Mouse (Mus musculus) cerebellum, postnatal 10 days (tissue): ENCODE data around the gene Frs3.

ENCODE experiments used
- DNase-seq, 2 experiments: peaks; one replicate each; pipeline ENCODE4 v3.0.0; 2021; ENCODE audit warnings: mixed read lengths in 2 of 2

Frs3 gene

DNA sequence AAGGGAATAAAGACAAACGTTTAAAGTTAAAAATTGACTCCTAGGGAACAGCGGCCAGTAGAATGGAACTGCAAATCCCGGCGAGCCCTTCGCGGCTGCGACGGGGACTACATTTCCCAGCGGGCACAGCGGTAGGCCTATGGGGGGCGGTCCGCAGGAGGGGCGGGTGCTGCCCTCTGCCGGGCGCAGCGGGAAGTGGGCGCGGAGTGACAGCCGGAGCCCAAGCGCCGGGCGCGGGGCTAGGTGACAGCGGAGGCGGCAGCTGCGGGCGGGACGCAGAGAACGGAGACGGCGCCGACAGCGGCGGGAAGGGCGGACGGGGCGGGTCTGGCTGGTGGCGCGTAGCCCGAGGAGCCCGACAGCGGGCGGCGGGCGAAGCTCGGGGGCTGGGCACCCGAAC lies 48.0 kb downstream of the Frs3 start, which contains the start of gene Tfeb:
Gene Tfeb (plus strand): TSS at position 175 of the 400 bp plus-strand sequence.
- DNase-seq = peak; percentile 99 to 100

DNA sequence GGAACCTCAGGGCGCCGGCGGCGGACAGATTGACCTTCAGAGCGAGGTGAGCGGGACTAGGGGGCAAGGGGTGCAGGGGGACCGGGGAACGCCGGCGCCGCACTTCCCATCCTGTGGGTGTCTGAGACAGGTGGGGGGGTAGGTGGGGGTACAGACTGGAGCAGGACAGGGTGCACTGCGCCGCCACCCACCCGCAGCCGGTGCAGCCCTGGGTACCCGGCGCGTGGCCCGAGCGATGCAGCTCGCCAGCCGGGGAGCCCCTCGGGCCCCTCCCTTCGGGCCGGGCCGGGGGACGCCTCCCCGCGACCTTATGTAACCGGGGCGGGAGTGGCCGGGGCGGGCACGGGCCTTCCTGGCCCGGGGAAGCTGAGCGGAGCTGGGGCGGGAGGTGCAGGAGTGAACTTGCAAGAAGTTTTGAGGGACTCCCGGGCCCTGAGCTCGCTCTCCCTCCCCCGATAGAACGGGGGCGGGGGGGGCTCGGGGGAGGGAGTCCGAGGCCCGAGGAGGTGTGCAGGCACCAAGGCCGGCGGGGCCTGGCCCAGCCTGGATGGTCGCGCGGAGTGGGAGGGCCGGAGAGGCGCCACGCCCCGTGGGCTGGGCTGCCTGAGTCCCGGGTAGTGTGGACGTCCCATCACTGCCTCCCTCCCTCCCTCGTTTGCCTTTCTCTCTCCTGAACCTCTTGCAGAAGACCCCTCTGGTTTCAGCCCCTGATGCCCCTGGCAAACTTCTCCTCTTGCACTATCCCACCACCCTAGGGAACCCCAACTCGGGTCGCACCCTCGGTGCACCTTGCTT lies 48.6 kb downstream of the Frs3 start:
- DNase-seq = peak; percentile 73 to 82

DNA sequence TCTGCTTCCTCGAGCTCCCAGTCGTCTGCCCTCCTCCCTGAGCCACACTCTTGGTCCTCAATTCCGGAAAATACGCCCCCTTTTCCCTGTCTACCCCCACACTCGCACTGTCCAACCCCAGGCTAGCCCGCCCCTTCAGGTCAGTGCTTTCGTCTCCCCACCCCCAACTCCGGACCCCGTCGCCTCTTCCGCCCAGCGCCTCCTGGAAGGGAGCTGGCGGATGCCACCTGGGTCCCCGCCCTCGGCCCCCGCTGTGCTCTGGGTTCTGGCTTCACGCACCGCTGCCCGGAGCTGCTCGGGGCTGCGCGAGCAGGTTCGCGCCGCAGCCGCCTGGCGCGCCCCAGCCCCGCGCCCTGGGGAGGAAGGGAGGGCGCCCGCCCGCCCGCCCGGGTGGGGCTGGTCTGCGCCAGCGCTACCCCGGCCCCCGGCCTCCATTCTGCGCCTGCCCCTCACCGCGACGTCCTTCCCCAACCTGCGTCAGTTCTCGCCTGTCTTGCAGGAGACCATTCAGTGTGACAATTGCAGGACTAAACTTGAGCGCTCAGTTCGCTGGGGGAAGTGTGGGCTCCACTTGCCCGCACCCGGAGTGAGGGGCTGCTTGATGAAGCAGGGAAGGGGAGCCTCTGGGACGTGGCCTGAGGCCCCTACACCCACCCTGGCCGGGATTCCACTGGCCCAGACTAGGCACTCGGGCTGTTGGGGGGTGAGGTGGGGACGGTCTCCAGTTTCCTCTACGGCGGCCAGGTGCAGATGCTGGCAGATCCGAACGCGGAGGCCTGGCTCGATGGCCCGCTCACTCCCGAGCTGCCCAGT lies 49.4 kb downstream of the Frs3 start:
- DNase-seq = peak; percentile 65 to 74

DNA sequence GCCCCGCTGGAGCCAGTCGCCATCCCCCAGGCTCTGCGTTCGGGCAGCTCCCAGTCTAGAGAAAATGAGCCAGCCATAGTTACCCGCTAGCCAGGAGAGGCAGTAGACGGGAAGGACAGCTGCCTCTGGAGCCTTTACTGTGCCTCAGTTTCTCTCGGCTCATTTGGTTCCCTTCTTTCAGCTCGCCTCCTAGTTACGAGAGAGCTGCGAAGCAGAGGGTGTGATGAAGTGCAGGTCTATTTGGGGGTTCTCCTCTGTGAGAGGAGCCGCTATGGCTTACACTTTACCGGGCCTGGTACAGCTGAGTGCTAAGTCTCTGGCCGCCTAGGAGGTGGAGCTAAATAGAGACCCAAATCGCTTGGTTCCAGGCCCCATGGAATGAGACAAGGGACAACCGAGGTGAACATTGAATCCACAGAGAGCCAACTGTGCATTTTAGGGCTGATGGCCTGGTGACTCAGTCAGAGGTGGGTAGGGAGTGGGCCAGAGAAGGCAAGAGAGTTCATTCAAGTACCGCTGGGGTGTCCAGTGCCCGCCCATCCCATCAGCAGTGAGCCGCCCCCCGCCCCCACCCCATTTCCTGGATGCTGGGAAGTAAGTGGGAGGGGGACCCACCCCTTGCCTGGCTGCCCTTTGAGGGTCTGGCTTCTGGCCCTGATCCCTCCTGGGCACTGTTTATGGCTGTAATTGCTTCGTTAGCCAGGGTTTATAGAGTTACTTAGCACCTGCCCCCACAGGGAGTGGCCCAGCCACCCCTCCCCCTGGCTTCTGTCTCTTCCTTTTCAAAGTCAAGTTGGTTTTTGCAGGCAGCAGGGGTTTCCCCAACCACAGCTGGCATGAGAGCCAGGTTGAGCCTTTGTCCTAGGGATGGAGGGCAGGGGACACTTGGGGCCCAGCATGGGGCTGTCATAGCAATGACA lies 50.3 kb downstream of the Frs3 start:
- peak in 1 of 2 experiments; percentile 33 for DNase-seq

DNA sequence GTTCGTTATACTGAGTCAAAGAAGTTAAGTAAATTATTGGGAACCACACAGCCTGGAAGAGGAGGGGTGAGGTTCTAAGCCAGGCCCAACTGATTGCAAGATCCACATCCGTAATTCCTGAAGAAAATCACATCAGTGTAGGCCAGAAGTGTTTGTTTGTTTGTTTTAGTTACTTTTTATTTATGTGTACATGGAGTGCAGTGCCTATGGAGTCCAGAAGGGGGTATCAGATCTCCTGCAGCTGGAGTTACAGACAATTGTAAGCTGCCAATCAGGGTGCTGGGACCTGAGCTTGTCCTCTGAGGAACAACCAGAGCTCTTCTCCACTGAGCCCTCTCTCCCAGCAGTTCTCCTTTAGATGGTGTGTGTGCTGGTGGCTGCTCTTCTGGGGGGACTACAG lies 51.4 kb downstream of the Frs3 start:
- DNase-seq = no peak

DNA sequence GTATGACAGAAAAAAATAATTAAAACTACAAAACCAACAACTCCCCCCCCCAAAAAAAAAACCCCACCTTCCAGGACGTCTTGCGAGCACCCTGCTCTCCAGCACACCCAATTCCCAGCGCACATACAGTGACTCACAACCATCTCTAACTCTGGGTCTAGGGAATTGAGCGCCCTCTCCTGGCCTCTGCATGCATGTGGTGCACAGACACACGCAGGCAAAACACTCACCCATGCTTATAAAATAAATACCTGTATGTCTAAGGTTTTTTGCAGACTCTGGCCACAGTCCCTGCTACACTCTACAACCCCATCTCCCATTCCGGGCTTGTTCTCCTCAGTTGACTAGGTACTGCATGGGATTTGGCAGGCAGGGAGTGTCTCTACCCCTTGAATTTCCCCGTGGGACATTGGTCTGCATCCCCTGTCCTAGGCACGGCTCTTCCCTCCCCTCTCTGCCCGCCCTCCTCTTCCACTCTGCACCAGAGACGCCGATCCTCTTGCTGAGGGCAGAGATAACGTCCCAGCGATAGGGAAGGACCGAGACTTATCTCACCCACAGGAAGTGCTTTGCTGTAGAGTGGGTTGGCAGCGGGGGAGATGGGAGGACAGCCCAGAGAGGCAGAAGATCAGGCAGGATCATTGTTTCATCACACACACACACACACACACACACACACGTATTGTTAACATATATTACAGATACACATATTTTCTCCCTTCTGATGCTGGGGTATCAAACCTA lies 54.3 kb downstream of the Frs3 start:
- no peak for DNase-seq

DNA sequence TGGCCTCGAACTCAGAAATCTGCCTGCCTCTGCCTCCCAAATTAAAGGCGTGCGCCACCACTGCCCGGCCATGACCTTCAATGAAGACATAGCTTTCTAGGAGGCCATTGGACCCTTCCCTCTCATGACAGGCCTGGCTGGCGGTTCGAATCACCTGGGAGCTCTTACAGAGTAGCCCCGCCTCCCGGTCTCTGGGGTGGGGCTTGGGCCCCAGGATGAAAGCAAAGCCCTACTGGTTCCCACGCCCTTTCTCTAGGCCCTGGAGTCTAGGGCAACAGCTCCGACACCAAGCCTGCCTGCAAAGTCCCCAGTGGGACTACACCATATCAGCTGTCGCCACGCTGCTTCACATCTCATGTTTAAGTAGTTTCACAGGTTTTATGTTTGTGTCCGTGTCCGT lies 55.3 kb downstream of the Frs3 start:
- no peak for DNase-seq

DNA sequence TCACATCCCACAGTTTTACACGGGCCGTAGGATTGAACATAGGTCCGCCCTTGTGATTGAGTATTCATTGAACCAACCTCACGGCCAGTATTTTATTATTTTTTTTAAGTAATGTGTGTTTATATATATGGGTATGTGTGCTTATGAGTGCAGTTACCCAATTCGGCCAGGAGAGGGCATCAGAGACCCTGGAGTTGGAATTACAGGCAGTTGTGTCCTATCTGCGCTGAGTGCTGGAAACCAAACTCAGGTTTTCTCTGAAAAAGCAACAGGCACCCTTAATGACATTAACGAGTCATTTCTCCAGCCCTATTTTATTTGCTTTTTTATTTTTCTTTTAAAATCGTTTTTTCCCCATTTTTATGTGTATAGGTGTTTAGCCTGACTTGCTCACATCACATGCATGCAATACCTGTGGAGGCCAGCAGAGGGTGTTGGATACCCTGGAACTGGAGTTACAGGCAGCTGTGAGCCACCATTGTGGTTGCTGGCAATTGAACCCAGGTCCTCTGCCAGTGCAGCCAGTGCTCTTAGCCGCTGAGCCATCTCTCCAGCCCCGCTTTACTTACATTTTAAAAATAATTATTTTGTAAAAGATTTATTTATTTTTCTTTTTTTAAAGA lies 56.0 kb downstream of the Frs3 start:
- peak in 1 of 2 experiments; percentile 50 for DNase-seq

DNA sequence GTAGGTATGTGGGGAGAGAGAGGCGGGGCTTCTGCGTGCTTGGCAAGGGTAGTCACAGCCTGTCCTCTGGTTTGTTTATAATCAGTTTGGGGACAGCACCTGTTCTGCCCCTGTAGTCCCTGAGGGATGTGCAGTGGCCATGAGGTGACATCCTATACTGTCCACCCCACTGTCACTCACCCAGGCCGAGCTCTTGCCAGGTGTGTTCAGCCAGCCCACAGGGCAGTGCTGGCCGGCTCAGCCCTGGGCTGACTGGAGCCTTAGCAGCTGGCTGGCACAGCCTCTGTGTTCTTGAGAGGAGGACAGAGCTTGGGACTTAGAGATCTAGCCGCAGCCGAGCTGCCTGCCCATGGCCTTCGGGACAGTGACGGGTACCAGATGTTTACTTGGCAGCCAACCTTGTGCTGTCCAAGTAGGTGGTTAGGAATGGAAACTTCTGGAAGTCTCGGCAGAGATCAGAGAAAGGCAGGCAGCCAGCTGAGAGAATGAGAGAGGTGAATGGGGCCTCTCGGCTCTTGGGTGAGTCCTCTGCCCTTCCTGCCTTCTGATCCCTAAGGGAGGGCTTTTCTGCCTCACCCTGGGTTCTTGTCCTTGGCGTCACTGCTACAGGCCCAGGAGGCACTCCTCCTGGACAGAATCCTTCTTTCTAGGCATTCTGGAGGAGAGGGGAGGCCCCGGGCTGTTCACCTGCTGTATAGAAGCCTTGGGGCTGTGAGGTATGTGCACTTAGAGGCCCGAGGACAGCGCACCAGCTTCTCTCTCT lies 60.1 kb downstream of the Frs3 start:
- DNase-seq = no peak

DNA sequence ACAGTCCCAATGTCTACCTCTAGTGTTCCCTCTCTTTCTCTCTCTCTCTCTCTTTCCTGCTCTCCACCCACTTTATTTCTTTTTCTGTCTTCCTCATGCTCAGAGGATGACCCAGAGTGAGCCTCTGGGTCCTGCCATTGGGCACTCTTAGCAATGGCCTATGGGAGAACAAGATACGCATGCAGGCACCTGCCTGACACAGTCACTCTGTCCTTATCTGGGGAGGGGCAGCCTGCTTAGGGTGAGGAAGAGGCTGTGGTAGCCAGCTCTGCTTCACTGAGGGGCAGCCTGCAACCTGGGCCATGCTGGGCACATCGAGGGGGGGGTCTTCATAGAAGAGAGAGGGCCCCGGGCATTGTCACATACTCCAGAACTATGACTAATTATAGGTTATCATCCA lies 60.8 kb downstream of the Frs3 start:
- no peak for DNase-seq

DNA sequence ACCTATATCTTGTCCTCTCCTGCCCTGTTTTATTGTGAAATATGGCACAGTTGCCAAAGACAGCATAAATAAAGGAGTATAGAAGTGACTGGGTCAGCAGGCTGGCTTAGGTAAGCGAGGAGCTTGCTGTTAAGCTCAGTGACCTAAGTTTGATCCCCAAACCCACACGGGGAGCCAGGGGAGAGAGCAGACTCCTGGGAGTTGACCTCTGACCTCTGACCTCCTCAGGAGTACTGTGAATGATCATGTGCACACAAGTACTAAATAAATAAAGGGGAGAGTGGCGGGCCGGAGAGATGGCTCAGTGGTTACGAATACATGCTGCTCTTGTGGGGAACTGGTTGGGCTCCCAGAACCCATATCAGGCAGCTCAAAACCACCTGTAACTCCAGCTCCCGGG lies 61.3 kb downstream of the Frs3 start:
- no peak for DNase-seq

DNA sequence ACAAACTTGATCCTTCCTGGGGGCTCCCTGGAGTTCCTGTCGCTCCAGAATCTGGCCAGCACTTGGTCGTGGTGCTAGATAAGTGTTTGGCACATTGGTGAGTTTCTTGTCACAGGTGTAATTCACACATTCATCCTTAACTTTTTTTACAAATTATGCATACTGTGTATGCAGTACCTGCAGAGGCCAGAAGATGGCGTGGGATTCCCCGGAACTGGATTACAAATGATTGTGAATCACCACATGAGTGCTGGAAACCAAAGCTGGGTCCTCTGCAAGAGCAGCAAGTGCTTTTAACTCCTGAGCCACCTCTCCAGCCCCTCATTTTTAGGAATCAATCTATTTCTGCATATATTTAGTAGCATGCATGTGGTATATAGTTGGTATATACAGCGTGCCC lies 63.0 kb downstream of the Frs3 start:
- no peak for DNase-seq

DNA sequence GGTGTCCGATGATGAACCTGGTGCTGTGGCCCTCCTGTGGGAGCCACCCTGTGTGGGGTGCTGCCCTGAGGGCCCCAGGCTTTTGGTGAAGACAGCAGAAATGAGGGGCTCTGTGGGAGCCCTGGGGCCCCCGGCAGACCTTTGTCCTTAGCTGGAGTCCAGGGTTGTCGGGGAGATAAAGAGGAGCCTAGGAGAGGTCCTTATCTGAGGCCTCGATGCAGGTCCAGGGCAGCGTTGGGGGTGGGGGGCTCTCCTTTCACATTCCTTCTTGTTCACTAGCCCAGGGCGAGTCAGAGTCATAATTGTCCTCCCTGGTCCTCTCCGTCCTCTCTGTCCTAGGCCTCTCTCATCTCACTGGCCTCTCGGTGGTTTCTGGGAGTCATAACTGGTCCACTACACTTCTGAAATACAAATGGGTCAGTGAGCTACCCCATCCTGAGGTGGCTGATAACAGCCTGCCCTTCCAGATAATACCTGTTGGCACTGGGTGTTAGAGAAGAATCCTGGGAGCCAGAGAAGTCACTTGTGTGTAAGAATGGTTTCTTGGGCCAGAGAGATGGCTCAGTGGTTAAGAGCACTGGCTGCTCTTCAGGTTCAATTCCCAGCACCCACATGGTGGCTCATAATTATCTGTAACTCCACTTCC lies 64.4 kb downstream of the Frs3 start:
- no peak for DNase-seq
